Mouse (Mus musculus): Measurements from ENCODE around the gene Copz2. TPM values are rescaled to one million over a fixed set of nuclear protein-coding genes. Genes with fewer than 3 reads are reported as not detected.

The Copz2 gene
- polyA plus RNA-seq, 1 experiment from 2014 or later = 136 TPM

GRCm38 (mm10) chr11:96826481-96826880, 23.2 kb upstream of the Copz2 start:
- no peak overlapping the region for H3K27ac ChIP-seq (ENCODE audit: low read length)

GRCm38 (mm10) chr11:96827062-96827581, 22.5 kb upstream of the Copz2 start:
- 67% methylated on average over 12 of the region's 12 CpGs for WGBS
- 0 out of 2 replicates have a peak, but pooled peaks cover 2% of the 10 kb centered on the region for H3K36me3 ChIP-seq (ENCODE audit: control insufficient read depth, insufficient read depth, low read length)
- no peak for ATAC-seq (ENCODE audit: insufficient read depth, low FRiP score)
- H3K27me3 ChIP-seq (ENCODE audit: control insufficient read depth, insufficient read depth, low read length) = no peaks in the 10 kb centered on the region
- H3K4me1 ChIP-seq (ENCODE audit: control insufficient read depth, insufficient read depth, low read length) = peaks cover 65% of the 10 kb centered on the region
- peak overlapping the region; percentile 4; the same call in 1 of the 2 replicates for H3K4me3 ChIP-seq (replicated peaks; ENCODE audit: low read length)
- no peak overlapping the region for H3K27ac ChIP-seq (ENCODE audit: low read length)
- H3K9me3 ChIP-seq (replicated peaks; ENCODE audit: control insufficient read depth, low read length) = no peaks in the 10 kb centered on the region
- peak overlapping the region; percentile 42; the same call in 1 of the 2 replicates for H3K9ac ChIP-seq (ENCODE audit: low read length)
- peak overlapping the region; percentile 25 for H3K4me2 ChIP-seq (ENCODE audit: low read depth, low read length)

More at GRCm38 (mm10) chr11:96826481-96826880, 23.2 kb upstream of the Copz2 start:
- 63% methylated on average over 2 of the region's 2 CpGs for WGBS
- Histone ChIP-seq H3K4me3 (replicated peaks; ENCODE audit: low read length) (peak overlapping the region; percentile 5; the same call in 1 of the 2 replicates), H3K4me1 (ENCODE audit: control insufficient read depth, insufficient read depth, low read length) (peaks cover 65% of the 10 kb centered on the region), H3K27me3 (ENCODE audit: control insufficient read depth, insufficient read depth, low read length) (no peaks in the 10 kb centered on the region), H3K9ac (ENCODE audit: low read length) (peak overlapping the region; percentile 43; the same call in 1 of the 2 replicates), H3K4me2 (ENCODE audit: low read depth, low read length) (peak overlapping the region; percentile 25), H3K36me3 (ENCODE audit: control insufficient read depth, insufficient read depth, low read length) (peaks cover 3% of the 10 kb centered on the region), H3K9me3 (replicated peaks; ENCODE audit: control insufficient read depth, low read length) (no peaks in the 10 kb centered on the region)
- ATAC-seq (ENCODE audit: insufficient read depth, low FRiP score) = no peak

DNA sequence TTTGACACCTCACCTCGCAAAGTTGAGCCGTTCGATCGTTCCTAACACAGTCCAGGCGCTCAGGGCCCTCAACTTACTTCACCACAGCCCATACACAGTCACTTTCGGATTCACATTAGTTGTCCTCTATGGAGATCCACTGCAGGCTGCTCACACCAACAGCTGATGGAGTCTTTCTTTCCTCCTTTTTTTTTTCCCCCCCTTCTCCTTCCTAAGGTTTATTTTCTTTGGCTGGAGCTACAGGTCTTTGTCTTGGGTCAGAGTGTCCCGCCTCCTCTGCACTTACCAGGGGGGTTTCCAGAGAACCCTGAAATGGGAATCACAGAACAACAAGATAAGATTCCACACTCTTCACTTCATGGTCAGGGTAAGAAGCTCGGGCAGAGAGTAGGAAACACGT, 21.8 kb upstream of the Copz2 start:
- Histone ChIP-seq H3K9ac (ENCODE audit: low read length) (peak overlapping the region; percentile 34; the same call in 1 of the 2 replicates), H3K27me3 (ENCODE audit: control insufficient read depth, insufficient read depth, low read length) (no peaks in the 10 kb centered on the region), H3K9me3 (replicated peaks; ENCODE audit: control insufficient read depth, low read length) (no peaks in the 10 kb centered on the region), H3K27ac (ENCODE audit: low read length) (no peak overlapping the region), H3K36me3 (ENCODE audit: control insufficient read depth, insufficient read depth, low read length) (0 out of 2 replicates have a peak, but pooled peaks cover 2% of the 10 kb centered on the region), H3K4me1 (ENCODE audit: control insufficient read depth, insufficient read depth, low read length) (peaks cover 58% of the 10 kb centered on the region), H3K4me2 (ENCODE audit: low read depth, low read length) (peak overlapping the region; percentile 88), H3K4me3 (replicated peaks; ENCODE audit: low read length) (no peak overlapping the region)
- 66% methylated on average over 9 of the region's 9 CpGs for WGBS
- no peak for ATAC-seq (ENCODE audit: insufficient read depth, low FRiP score)

- H3K36me3 ChIP-seq (ENCODE audit: control insufficient read depth, insufficient read depth, low read length) = 0 out of 2 replicates have a peak, but pooled peaks cover 2% of the 10 kb centered on the region
- peak overlapping the region; percentile 99 for H3K27ac ChIP-seq (ENCODE audit: low read length)
- H3K4me2 ChIP-seq (ENCODE audit: low read depth, low read length) = peak overlapping the region; percentile 88
- WGBS = 9% methylated on average over 10 of the region's 10 CpGs
- H3K27me3 ChIP-seq (ENCODE audit: control insufficient read depth, insufficient read depth, low read length) = no peaks in the 10 kb centered on the region
- H3K4me1 ChIP-seq (ENCODE audit: control insufficient read depth, insufficient read depth, low read length) = peaks cover 49% of the 10 kb centered on the region
- H3K9me3 ChIP-seq (replicated peaks; ENCODE audit: control insufficient read depth, low read length) = no peaks in the 10 kb centered on the region
- ATAC-seq (ENCODE audit: insufficient read depth, low FRiP score) = no peak
- peak overlapping the region; percentile 79 for H3K4me3 ChIP-seq (replicated peaks; ENCODE audit: low read length)
- peak overlapping the region; percentile 91 for H3K9ac ChIP-seq (ENCODE audit: low read length)
These were observed 20.8 kb upstream of the Copz2 start for GRCm38 (mm10) chr11:96828881-96829280.

DNA sequence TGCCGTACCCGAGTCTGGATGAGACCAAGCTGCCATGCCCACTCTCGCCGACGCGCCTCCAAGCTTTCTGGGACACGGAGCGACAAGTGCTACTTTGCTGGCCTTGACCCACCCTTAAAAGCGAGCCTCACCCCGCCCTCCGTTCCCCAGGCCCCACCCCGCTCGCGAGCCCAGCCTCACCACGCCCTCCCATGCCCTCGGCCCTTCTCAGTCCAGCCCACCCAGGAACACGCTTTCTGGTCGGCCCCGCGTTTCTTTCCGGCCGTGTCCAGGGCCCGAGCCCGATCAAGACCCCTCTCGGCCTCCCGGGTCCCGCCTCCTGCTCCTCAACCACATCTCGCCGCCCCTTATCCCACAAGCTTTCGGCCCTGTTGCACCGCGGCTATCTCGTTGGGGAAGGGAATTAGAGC, 20.3 kb upstream of the Copz2 start:
- 0% methylated on average over 33 of the region's 33 CpGs for WGBS
- ATAC-seq (ENCODE audit: insufficient read depth, low FRiP score) = peak; percentile 77
- H3K4me1 ChIP-seq (ENCODE audit: control insufficient read depth, insufficient read depth, low read length) = peaks cover 46% of the 10 kb centered on the region

DNA sequence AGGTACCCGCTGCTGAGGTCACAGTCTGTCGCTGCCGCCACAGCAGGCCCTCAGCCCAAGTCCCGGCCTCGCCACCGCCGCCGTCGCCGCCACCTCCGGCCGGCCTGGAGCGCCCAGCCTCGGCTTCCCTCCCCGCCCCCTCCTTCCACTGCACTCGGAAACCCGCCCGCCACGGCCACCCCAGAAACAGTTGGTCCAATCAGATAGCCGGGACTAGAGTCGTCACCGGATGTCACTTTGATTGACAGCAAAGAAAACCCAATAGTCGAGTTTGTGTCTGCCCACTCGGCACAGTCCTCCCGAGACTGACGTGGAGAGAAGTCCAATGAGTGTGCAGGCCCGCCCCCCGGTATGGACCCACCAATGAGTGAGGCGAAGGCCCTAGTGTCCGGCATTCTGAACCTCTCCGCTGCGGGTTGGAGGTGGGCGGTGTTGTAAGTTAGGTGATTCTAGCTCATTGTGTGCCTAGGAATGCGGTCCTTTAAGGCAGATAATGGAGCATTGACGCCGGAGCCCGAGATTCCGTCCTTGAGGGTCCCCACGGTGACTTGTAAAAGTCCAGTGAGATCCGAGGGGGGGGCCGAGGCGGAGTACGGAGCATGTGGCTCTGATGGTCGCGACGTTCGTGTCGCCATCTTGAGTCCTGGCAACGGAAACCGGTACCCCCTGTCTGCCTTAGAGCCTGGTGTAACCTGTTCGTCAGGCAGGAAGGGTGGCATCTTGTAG, 19.7 kb upstream of the Copz2 start, which contains the start of gene Nfe2l1:
Gene Nfe2l1 (minus strand): TSS at position 156 of the 726 bp plus-strand sequence.
- peak within 1 kb of the TSS; percentile 91 for H3K9ac ChIP-seq (ENCODE audit: low read length)
- no peaks in the 10 kb centered on the region for H3K27me3 ChIP-seq (ENCODE audit: control insufficient read depth, insufficient read depth, low read length)
- H3K4me3 ChIP-seq (replicated peaks; ENCODE audit: low read length) = peak within 1 kb of the TSS; percentile 79
- H3K4me2 ChIP-seq (ENCODE audit: low read depth, low read length) = peak within 1 kb of the TSS; percentile 88
- H3K27ac ChIP-seq (ENCODE audit: low read length) = peak within 1 kb of the TSS; percentile 99
- peaks cover 40% of the 10 kb centered on the region for H3K4me1 ChIP-seq (ENCODE audit: control insufficient read depth, insufficient read depth, low read length)
- H3K36me3 ChIP-seq (ENCODE audit: control insufficient read depth, insufficient read depth, low read length) = 0 out of 2 replicates have a peak, but pooled peaks cover 2% of the 10 kb centered on the region
- H3K9me3 ChIP-seq (replicated peaks; ENCODE audit: control insufficient read depth, low read length) = no peaks in the 10 kb centered on the region
- peak; percentile 99 for ATAC-seq (ENCODE audit: insufficient read depth, low FRiP score)
- under 1% methylated on average over 50 of the region's 51 CpGs for WGBS

More for the DNA sequence above, 20.3 kb upstream of the Copz2 start:
- no peaks in the 10 kb centered on the region for H3K9me3 ChIP-seq (replicated peaks; ENCODE audit: control insufficient read depth, low read length)
- peak overlapping the region; percentile 79 for H3K4me3 ChIP-seq (replicated peaks; ENCODE audit: low read length)
- H3K36me3 ChIP-seq (ENCODE audit: control insufficient read depth, insufficient read depth, low read length) = 0 out of 2 replicates have a peak, but pooled peaks cover 2% of the 10 kb centered on the region
- no peaks in the 10 kb centered on the region for H3K27me3 ChIP-seq (ENCODE audit: control insufficient read depth, insufficient read depth, low read length)
- peak overlapping the region; percentile 99 for H3K27ac ChIP-seq (ENCODE audit: low read length)
- peak overlapping the region; percentile 91 for H3K9ac ChIP-seq (ENCODE audit: low read length)
- H3K4me2 ChIP-seq (ENCODE audit: low read depth, low read length) = peak overlapping the region; percentile 88

DNA sequence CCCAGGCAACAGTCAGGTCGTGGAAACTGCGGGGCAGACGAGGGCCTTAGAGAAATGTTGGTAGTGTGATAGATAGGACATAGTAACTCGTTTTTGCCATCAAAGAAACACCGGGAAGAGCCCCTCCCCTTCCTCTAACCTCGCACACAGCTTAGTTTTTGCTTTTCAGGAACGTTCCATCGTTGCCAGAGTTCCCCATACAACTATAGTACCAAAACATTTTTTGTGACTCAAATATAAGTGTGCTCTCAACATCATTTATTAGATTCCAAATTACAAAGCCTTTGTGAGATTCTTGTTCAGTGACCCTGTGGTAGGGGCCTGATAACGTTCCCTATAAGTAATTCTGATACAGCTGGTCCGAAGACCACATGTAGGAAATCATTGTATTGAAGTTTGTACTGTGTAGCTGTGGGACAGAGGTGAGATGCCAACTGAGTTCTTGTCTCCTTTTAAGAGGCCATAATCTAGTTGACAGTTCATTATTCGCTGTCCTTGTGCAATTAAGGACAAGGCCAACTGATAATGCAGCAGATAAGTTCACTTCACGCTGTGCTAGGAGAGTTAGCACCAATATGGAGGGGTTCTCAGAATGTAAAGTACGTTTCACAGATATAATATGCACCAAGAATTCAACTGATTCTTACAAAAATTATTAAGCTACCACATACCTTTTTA, 19.0 kb upstream of the Copz2 start:
- H3K4me3 ChIP-seq (replicated peaks; ENCODE audit: low read length) = peak overlapping the region; percentile 79
- no peaks in the 10 kb centered on the region for H3K27me3 ChIP-seq (ENCODE audit: control insufficient read depth, insufficient read depth, low read length)
- WGBS = 18% methylated on average over 13 of the region's 13 CpGs
- peak overlapping the region; percentile 97 for H3K27ac ChIP-seq (ENCODE audit: low read length)
- H3K9me3 ChIP-seq (replicated peaks; ENCODE audit: control insufficient read depth, low read length) = no peaks in the 10 kb centered on the region
- peak overlapping the region; percentile 79 for H3K9ac ChIP-seq (ENCODE audit: low read length)
- no peak for ATAC-seq (ENCODE audit: insufficient read depth, low FRiP score)
- peak overlapping the region; percentile 64 for H3K4me2 ChIP-seq (ENCODE audit: low read depth, low read length)
- no peaks in the 10 kb centered on the region for H3K36me3 ChIP-seq (ENCODE audit: control insufficient read depth, insufficient read depth, low read length)
- H3K4me1 ChIP-seq (ENCODE audit: control insufficient read depth, insufficient read depth, low read length) = peaks cover 33% of the 10 kb centered on the region

DNA sequence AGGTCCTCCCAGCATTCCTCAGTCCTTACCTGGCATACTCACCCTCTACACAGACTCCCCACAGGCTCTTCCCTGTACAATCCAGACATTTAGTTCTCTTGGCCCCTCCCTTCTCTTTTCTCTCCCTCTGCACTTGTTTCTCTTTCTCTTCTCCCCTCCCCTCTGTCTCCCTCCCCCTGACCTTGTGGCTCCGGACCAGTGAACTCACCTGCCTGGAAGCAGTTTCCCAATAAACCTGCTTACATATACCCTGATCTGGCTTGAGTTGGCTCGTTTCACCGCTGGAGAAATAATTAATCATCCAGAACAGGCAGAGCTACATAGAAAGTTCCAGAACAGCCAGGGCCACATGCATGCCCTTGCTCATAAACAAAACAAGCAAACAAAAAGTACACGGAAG, 18.2 kb upstream of the Copz2 start:
- H3K9ac ChIP-seq (ENCODE audit: low read length) = no peak overlapping the region
- no peak overlapping the region for H3K4me2 ChIP-seq (ENCODE audit: low read depth, low read length)
- H3K36me3 ChIP-seq (ENCODE audit: control insufficient read depth, insufficient read depth, low read length) = no peaks in the 10 kb centered on the region
- H3K4me3 ChIP-seq (replicated peaks; ENCODE audit: low read length) = no peak overlapping the region
- 60% methylated on average over 4 of the region's 4 CpGs for WGBS
- H3K27me3 ChIP-seq (ENCODE audit: control insufficient read depth, insufficient read depth, low read length) = no peaks in the 10 kb centered on the region
- no peak for ATAC-seq (ENCODE audit: insufficient read depth, low FRiP score)
- H3K9me3 ChIP-seq (replicated peaks; ENCODE audit: control insufficient read depth, low read length) = no peaks in the 10 kb centered on the region
- no peak overlapping the region for H3K27ac ChIP-seq (ENCODE audit: low read length)
- peaks cover 26% of the 10 kb centered on the region for H3K4me1 ChIP-seq (ENCODE audit: control insufficient read depth, insufficient read depth, low read length)
